Mouse (Mus musculus) cerebellum, adult 2 months (tissue): ENCODE results near the gene Zfp800. TPM values are rescaled to one million over a fixed set of nuclear protein-coding genes. Genes with fewer than 3 reads are reported as not detected.

Experiments
- DNase-seq, 2 experiments: peaks; one replicate each; pipeline ENCODE4 v3.0.0; 2021
- H3K27ac ChIP-seq: fragments of 200-500 bp; 2 replicates; pipeline ENCODE4 v1.5.1; 2012; ENCODE audit warnings: low read length, control low read depth, inconsistent platforms; ENCODE audit not compliant: insufficient read depth
- H3K27me3 ChIP-seq: fragments of 200-500 bp; 2 replicates; pipeline ENCODE4 v1.6.1; 2012; ENCODE audit warnings: inconsistent platforms, mild to moderate bottlenecking, low read length, moderate library complexity; ENCODE audit not compliant: control insufficient read depth, insufficient read depth
- H3K4me1 ChIP-seq: fragments of 200-500 bp; 2 replicates; pipeline ENCODE4 v1.6.1; 2011; ENCODE audit warnings: low read length; ENCODE audit not compliant: control insufficient read depth, insufficient read depth
- H3K4me3 ChIP-seq: fragments of 200-500 bp; replicated peaks from 2 replicates; pipeline ENCODE3; 2011; ENCODE audit warnings: mild to moderate bottlenecking, low read depth, low read length, control low read depth; ENCODE audit not compliant: insufficient read depth
- CTCF ChIP-seq: fragments of 200-500 bp; IDR thresholded peaks from 2 replicates; pipeline ENCODE4 v1.5.1; 2011; ENCODE audit warnings: low read depth, mild to moderate bottlenecking, control low read depth, low read length, moderate library complexity, borderline replicate concordance; ENCODE audit not compliant: insufficient read depth
- POLR2A ChIP-seq: fragments of 200-500 bp; IDR thresholded peaks from 2 replicates; pipeline ENCODE4 v1.6.1; 2011; ENCODE audit warnings: low read length, control low read depth, borderline replicate concordance; ENCODE audit not compliant: insufficient read depth
- WGBS: fragments of 180-500 bp; shearing (Covaris S2); methylation state at CpG from one replicate; pipeline ENCODE4 v1.1.7; 2018; 5-methylcytosine and 5-hydroxymethylcytosine counted together
- polyA plus RNA-seq: library from polyadenylated mRNA; depleted of rRNA; stranded (reverse); fragments of >200 nt; gene quantifications from 2 replicates; pipeline ENCODE4 v1.2.3, GENCODE M21; 2012

Gene Zfp800
- polyA plus RNA-seq, 1 experiment: 7.7 TPM

DNA sequence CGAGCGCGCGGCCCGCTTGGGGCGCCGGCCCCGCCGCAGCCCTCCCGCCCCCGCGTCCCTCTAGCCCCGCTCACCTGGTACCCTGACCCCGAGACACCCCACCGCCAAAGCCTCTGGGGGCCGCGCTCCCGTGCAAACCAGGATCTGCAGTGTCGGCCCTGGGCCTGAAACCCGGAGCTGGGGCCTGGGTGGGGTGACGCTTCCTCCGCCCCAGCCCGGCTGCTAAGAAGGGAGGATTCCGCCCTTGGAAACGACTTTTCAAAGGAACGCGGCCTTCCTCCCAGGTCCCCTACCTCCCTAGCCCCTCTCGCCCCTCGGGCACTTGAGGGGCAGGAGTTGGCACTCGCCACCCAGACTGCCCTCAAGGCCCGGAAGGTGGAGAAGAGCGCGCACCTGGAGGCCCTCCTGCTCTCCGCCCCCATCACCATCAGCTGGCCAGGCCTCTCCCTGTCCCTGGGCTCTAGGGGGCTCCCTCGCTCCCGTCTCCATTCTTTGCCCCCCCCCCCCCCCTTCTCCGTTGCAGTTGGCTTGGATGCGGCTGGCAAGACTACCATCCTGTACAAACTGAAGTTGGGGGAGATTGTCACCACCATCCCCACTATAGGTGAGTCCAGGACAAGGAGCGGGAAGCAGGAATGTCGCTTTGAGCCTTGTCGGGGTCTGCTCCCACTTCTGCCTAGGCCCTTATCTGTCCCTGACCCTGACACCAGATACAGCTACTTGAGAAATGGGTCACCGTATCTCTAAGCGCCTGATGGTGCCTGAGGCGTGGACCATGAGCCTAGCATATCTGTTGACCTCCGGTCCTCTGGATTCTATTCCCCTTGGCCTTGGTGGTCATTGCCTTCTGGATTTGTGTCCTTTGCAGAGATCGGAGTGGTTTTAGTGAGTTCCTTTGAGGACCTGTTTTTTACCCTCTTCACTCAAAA, 26.2 kb upstream of the Zfp800 start:
- TF ChIP-seq CTCF (no peak; the same call in 1 of the 2 replicates), POLR2A (0 out of 2 replicates have a peak, but pooled peaks have one; percentile 25)
- peaks cover 25% of the 10 kb centered on the region for H3K4me1 ChIP-seq
- WGBS: 7% methylated on average over 46 of the region's 46 CpGs
- H3K27ac ChIP-seq: peak overlapping the region; percentile 86
- peak; percentile 81 for DNase-seq
- H3K4me3 ChIP-seq: peak overlapping the region; percentile 81
- no peaks in the 10 kb centered on the region for H3K27me3 ChIP-seq

- Histone ChIP-seq H3K27ac (peak within 1 kb of the TSS; percentile 86), H3K4me1 (peaks cover 28% of the 10 kb centered on the region), H3K27me3 (no peaks in the 10 kb centered on the region), H3K4me3 (peak within 1 kb of the TSS; percentile 81)
- WGBS: 2% methylated on average over 17 of the region's 42 CpGs
- TF ChIP-seq POLR2A: no peak
- TF ChIP-seq CTCF: no peak
- peak; percentile 93 for DNase-seq
Measured at GRCm38 (mm10) chr6:28423313-28423712, 25.5 kb upstream of the Zfp800 start, which contains the start of gene Arf5. Gene Arf5 (plus strand): TSS chr6:28423560.

DNA sequence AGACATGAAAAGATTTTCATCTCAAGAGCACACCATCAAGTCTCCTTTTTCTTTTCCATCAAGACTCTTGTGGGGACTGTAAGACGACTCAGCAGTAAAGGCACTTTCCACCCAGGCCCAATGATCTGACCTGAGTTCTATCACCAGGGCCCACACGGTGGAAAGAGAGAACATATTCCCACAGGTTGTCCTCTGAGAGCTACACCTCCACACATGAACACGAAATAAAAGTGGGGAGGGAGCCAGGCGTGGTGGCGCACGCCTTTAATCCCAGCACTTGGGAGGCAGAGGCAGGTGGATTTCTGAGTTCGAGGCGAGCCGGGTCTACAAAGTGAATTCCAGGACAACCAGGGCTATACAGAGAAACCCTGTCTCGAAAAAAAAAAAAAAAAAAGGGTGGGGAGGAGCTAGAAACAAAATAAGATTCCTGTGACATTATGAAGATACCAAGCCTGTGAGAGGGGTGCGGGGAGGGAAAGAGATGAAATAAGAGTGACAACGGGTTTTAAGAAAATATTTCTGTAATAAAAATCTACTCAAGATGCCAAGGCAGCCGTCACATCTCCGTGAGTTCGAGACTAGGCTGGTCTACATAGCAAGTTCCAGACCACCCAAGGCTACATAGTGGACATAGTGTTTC, 25.0 kb upstream of the Zfp800 start:
- H3K27ac ChIP-seq: no peak overlapping the region; the same call in 1 of the 2 replicates
- H3K4me1 ChIP-seq: peaks cover 34% of the 10 kb centered on the region
- peak overlapping the region; percentile 57 for H3K4me3 ChIP-seq
- DNase-seq: peak; percentile 24 to 25
- TF ChIP-seq POLR2A (no peak), CTCF (no peak)
- 67% methylated on average over 15 of the region's 15 CpGs for WGBS
- no peaks in the 10 kb centered on the region for H3K27me3 ChIP-seq

- DNase-seq: peak; percentile 93
- H3K4me3 ChIP-seq: peak overlapping the region; percentile 78
Measured at GRCm38 (mm10) chr6:28421469-28422000, 23.7 kb upstream of the Zfp800 start.

GRCm38 (mm10) chr6:28420865-28421264, 23.1 kb upstream of the Zfp800 start:
- 15% methylated on average over 13 of the region's 13 CpGs for WGBS
- Histone ChIP-seq H3K27ac (no peak overlapping the region), H3K4me1 (peaks cover 27% of the 10 kb centered on the region), H3K27me3 (no peaks in the 10 kb centered on the region), H3K4me3 (peak overlapping the region; percentile 78)
- peak in 1 of 2 experiments; percentile 21 for DNase-seq
- no peak for TF ChIP-seq CTCF

More at GRCm38 (mm10) chr6:28421469-28422000, 23.7 kb upstream of the Zfp800 start:
- Histone ChIP-seq H3K27me3 (no peaks in the 10 kb centered on the region), H3K27ac (peak overlapping the region; percentile 36), H3K4me1 (peaks cover 30% of the 10 kb centered on the region)
- peak; percentile 74 for TF ChIP-seq CTCF
- TF ChIP-seq POLR2A: peak; percentile 67; the same call in 1 of the 2 replicates
- 1% methylated on average over 27 of the region's 27 CpGs for WGBS

- H3K27ac ChIP-seq: no peak overlapping the region
- peaks cover 23% of the 10 kb centered on the region for H3K4me1 ChIP-seq
- TF ChIP-seq POLR2A (no peak), CTCF (no peak)
- peak overlapping the region; percentile 78 for H3K4me3 ChIP-seq
- 71% methylated on average over 17 of the region's 17 CpGs for WGBS
- DNase-seq: peak in 1 of 2 experiments; percentile 27
- no peaks in the 10 kb centered on the region for H3K27me3 ChIP-seq
Measured at GRCm38 (mm10) chr6:28420361-28420760, 22.6 kb upstream of the Zfp800 start.

- H3K4me1 ChIP-seq: peaks cover 19% of the 10 kb centered on the region
- WGBS: 7% methylated on average over 2 of the region's 2 CpGs
- no peak for TF ChIP-seq POLR2A
- TF ChIP-seq CTCF: no peak
- H3K27ac ChIP-seq: no peak overlapping the region
- H3K4me3 ChIP-seq: peak overlapping the region; percentile 13
- peak; percentile 17 to 28 for DNase-seq
- no peaks in the 10 kb centered on the region for H3K27me3 ChIP-seq
Measured at GRCm38 (mm10) chr6:28419673-28420072, 21.9 kb upstream of the Zfp800 start.
